Mouse (Mus musculus): ENCODE measurements around the gene Fuca2. TPM values are rescaled to one million over a fixed set of nuclear protein-coding genes. Genes with fewer than 3 reads are reported as not detected.

Gene Fuca2
- total RNA-seq, 2 experiments from 2014 or later, result 327 to 370 TPM

- intact Hi-C loops (cut with DNase I), result no loop called here
- DNase-seq, result peak in 1 of 2 experiments; percentile 20
Measured at GRCm38 (mm10) chr10:13502371-13502770, 3.0 kb downstream of the Fuca2 start.

- intact Hi-C loops (cut with DNase I), result no loop called here
Measured at GRCm38 (mm10) chr10:13521857-13522256, 22.5 kb downstream of the Fuca2 start.

GRCm38 (mm10) chr10:13528155-13528554, 28.8 kb downstream of the Fuca2 start:
- intact Hi-C loops (cut with DNase I), result no loop called here
- no peak for DNase-seq

More at GRCm38 (mm10) chr10:13521857-13522256, 22.5 kb downstream of the Fuca2 start:
- no peak for DNase-seq

GRCm38 (mm10) chr10:13534751-13535150, 35.4 kb downstream of the Fuca2 start:
- DNase-seq, result peak; percentile 22 to 49
- intact Hi-C loops (cut with DNase I), result no loop called here

GRCm38 (mm10) chr10:13536706-13537105, 37.4 kb downstream of the Fuca2 start:
- no peak for DNase-seq
- intact Hi-C loops (cut with DNase I), result no loop called here

GRCm38 (mm10) chr10:13539769-13540333, 40.5 kb downstream of the Fuca2 start:
- intact Hi-C loops (cut with DNase I), result loop anchor here (10.0 kb wide), 1 partner anchor 525 kb away; no protein-coding TSS in a partner anchor

GRCm38 (mm10) chr10:13541721-13542120, 42.4 kb downstream of the Fuca2 start:
- intact Hi-C loops (cut with DNase I), result loop anchor here (10.0 kb wide), 1 partner anchor 527 kb away; no protein-coding TSS in a partner anchor
- no peak for DNase-seq

More at GRCm38 (mm10) chr10:13539769-13540333, 40.5 kb downstream of the Fuca2 start:
- no peak for DNase-seq

GRCm38 (mm10) chr10:13552646-13553497, 53.5 kb downstream of the Fuca2 start, which contains the start of the genes Adat2 and Pex3:
Adat2 (plus strand) TSS chr10:13552894.
Pex3 (minus strand) TSS chr10:13553142.
- intact Hi-C loops (cut with DNase I), result no loop called here
- peak; percentile 88 to 93 for DNase-seq

- intact Hi-C loops (cut with DNase I), result no loop called here
Measured at GRCm38 (mm10) chr10:13553498-13553985, 54.2 kb downstream of the Fuca2 start.

GRCm38 (mm10) chr10:13554316-13554715, 55.0 kb downstream of the Fuca2 start:
- DNase-seq, result no peak
- intact Hi-C loops (cut with DNase I), result no loop called here

More at GRCm38 (mm10) chr10:13553498-13553985, 54.2 kb downstream of the Fuca2 start:
- DNase-seq, result no peak

GRCm38 (mm10) chr10:13560014-13560674, 60.8 kb downstream of the Fuca2 start:
- intact Hi-C loops (cut with DNase I), result loop anchor here (5.0 to 10.0 kb wide), 2 partner anchors 307 to 525 kb away; partner anchors contain the start of gene Aig1
- DNase-seq, result no peak

GRCm38 (mm10) chr10:13564364-13565079, 65.2 kb downstream of the Fuca2 start:
- peak; percentile 72 to 79 for DNase-seq
- intact Hi-C loops (cut with DNase I), result loop anchor here (2.0 to 10.0 kb wide), 6 partner anchors 303 to 826 kb away; partner anchors contain the start of gene Aig1

- intact Hi-C loops (cut with DNase I), result loop anchor here (2.0 to 10.0 kb wide), 5 partner anchors 397 to 826 kb away; no protein-coding TSS in a partner anchor
- DNase-seq, result no peak
Measured at GRCm38 (mm10) chr10:13565080-13565448, 65.7 kb downstream of the Fuca2 start.

GRCm38 (mm10) chr10:13566393-13566792, 67.1 kb downstream of the Fuca2 start:
- intact Hi-C loops (cut with DNase I), result loop anchor here (5.0 to 10.0 kb wide), 2 partner anchors 396 to 518 kb away; no protein-coding TSS in a partner anchor

More at GRCm38 (mm10) chr10:13566393-13566792, 67.1 kb downstream of the Fuca2 start:
- no peak for DNase-seq

Other genes starting within 250 kb of the Fuca2 start
- 10 to 100 TPM; 48.0 to 55.1 TPM for gene Phactr2, start 25.1 kb upstream of the Fuca2 start, total RNA-seq (2021)
- gene Adat2, start 53.4 kb downstream of the Fuca2 start, total RNA-seq (2021), result 1 to 10 TPM; 2.3 to 2.6 TPM
- 10 to 100 TPM; 16.5 to 19.2 TPM for gene Pex3, start 53.6 kb downstream of the Fuca2 start, total RNA-seq (2021)

Data from heart, postnatal 14 days (tissue).